Mouse (Mus musculus): ENCODE measurements around the gene Zfp451. TPM values are rescaled to one million over a fixed set of nuclear protein-coding genes. Genes with fewer than 3 reads are reported as not detected.
A peak's percentile ranks its signal among the peaks of the same experiment; 100 is the strongest.
"Not testable (repeated sequence)": the region's sequence is repeated elsewhere in the genome, so short reads cannot be mapped to it uniquely, and the experiment has no call there.

Zfp451 gene
- total RNA-seq, 2 experiments from 2014 or later = 30.5 to 35.0 TPM

- ATAC-seq (replicated peaks; ENCODE audit: poor library complexity, severe bottlenecking) = peak; percentile 12; the same call in 1 of the 2 replicates
Measured at GRCm38 (mm10) chr1:33758488-33758887, 55.9 kb downstream of the Zfp451 start.

- peak; percentile 81 for ATAC-seq (replicated peaks; ENCODE audit: poor library complexity, severe bottlenecking)
Measured at GRCm38 (mm10) chr1:33757491-33758041, 56.8 kb downstream of the Zfp451 start, which contains the start of gene Bag2. Gene Bag2 (minus strand): TSS chr1:33757795.

GRCm38 (mm10) chr1:33757033-33757413 lies 57.4 kb downstream of the Zfp451 start:
- ATAC-seq (replicated peaks; ENCODE audit: poor library complexity, severe bottlenecking) = peak; percentile 16

GRCm38 (mm10) chr1:33756258-33757032 lies 58.0 kb downstream of the Zfp451 start:
- ATAC-seq (replicated peaks; ENCODE audit: poor library complexity, severe bottlenecking) = peak; percentile 23

- no peak for ATAC-seq (replicated peaks; ENCODE audit: poor library complexity, severe bottlenecking)
Measured at GRCm38 (mm10) chr1:33755799-33756198, 58.6 kb downstream of the Zfp451 start.

- no peak for ATAC-seq (replicated peaks; ENCODE audit: poor library complexity, severe bottlenecking)
Measured at GRCm38 (mm10) chr1:33754965-33755735, 59.2 kb downstream of the Zfp451 start.

- no peak for ATAC-seq (replicated peaks; ENCODE audit: poor library complexity, severe bottlenecking)
Measured at GRCm38 (mm10) chr1:33754089-33754488, 60.3 kb downstream of the Zfp451 start.

- ATAC-seq (replicated peaks; ENCODE audit: poor library complexity, severe bottlenecking) = no peak
Measured at GRCm38 (mm10) chr1:33751283-33751682, 63.1 kb downstream of the Zfp451 start.

GRCm38 (mm10) chr1:33749709-33750108 lies 64.7 kb downstream of the Zfp451 start:
- not testable (repeated sequence) for ATAC-seq (replicated peaks; ENCODE audit: poor library complexity, severe bottlenecking)

- no peak; the same call in 1 of the 2 replicates for ATAC-seq (replicated peaks; ENCODE audit: poor library complexity, severe bottlenecking)
Measured at GRCm38 (mm10) chr1:33749109-33749508, 65.3 kb downstream of the Zfp451 start.

GRCm38 (mm10) chr1:33745901-33746300 lies 68.5 kb downstream of the Zfp451 start:
- no peak for ATAC-seq (replicated peaks; ENCODE audit: poor library complexity, severe bottlenecking)

- ATAC-seq (replicated peaks; ENCODE audit: poor library complexity, severe bottlenecking) = not testable (repeated sequence)
Measured at GRCm38 (mm10) chr1:33744815-33745214, 69.6 kb downstream of the Zfp451 start.

- ATAC-seq (replicated peaks; ENCODE audit: poor library complexity, severe bottlenecking) = peak; percentile 31
Measured at GRCm38 (mm10) chr1:33742903-33743302, 71.5 kb downstream of the Zfp451 start.

GRCm38 (mm10) chr1:33739302-33739701 lies 75.1 kb downstream of the Zfp451 start:
- peak; percentile 65 for ATAC-seq (replicated peaks; ENCODE audit: poor library complexity, severe bottlenecking)

GRCm38 (mm10) chr1:33738681-33739278 lies 75.6 kb downstream of the Zfp451 start:
- peak; percentile 68 for ATAC-seq (replicated peaks; ENCODE audit: poor library complexity, severe bottlenecking)

GRCm38 (mm10) chr1:33738281-33738680 lies 76.1 kb downstream of the Zfp451 start:
- peak; percentile 55 for ATAC-seq (replicated peaks; ENCODE audit: poor library complexity, severe bottlenecking)

- no peak for ATAC-seq (replicated peaks; ENCODE audit: poor library complexity, severe bottlenecking)
Measured at GRCm38 (mm10) chr1:33734001-33734685, 80.3 kb downstream of the Zfp451 start.

- peak; percentile 57 for ATAC-seq (replicated peaks; ENCODE audit: poor library complexity, severe bottlenecking)
Measured at GRCm38 (mm10) chr1:33733044-33733443, 81.4 kb downstream of the Zfp451 start.

GRCm38 (mm10) chr1:33725086-33725485 lies 89.3 kb downstream of the Zfp451 start:
- no peak for ATAC-seq (replicated peaks; ENCODE audit: poor library complexity, severe bottlenecking)

- no peak for ATAC-seq (replicated peaks; ENCODE audit: poor library complexity, severe bottlenecking)
Measured at GRCm38 (mm10) chr1:33724516-33724915, 89.9 kb downstream of the Zfp451 start.
